Mouse (Mus musculus) CH12.LX (cell line): ENCODE measurements around the gene Gxylt1. TPM values are rescaled to one million over a fixed set of nuclear protein-coding genes. Genes with fewer than 3 reads are reported as not detected.
A peak's percentile ranks its signal among the peaks of the same experiment; 100 is the strongest.

Experiments
- DNase-seq: peaks from one replicate; pipeline ENCODE4 v3.0.0-alpha.2; 2013; ENCODE audit errors: extremely low read depth
- H3K27ac ChIP-seq: 2 replicates; pipeline ENCODE4 v1.5.1; 2012; ENCODE audit warnings: low read depth, mild to moderate bottlenecking, control low read depth, moderate library complexity; ENCODE audit not compliant: insufficient read depth
- H3K27me3 ChIP-seq: replicated peaks from 2 replicates; pipeline ENCODE3; 2012; ENCODE audit warnings: inconsistent platforms
- H3K36me3 ChIP-seq, 2 experiments: replicated peaks in 1 of 2; 2 replicates each; pipeline versions ENCODE3 to v1.6.1; 2012; ENCODE audit warnings: inconsistent platforms in 1 of 2, low read length in 1 of 2, mild to moderate bottlenecking in 1 of 2, mixed read lengths in 1 of 2, moderate library complexity in 1 of 2; ENCODE audit not compliant: control insufficient read depth in 1 of 2, insufficient read depth in 1 of 2
- H3K4me1 ChIP-seq, 2 experiments: 2 replicates each; pipeline ENCODE4 v1.6.1; 2012; ENCODE audit warnings: inconsistent platforms in 1 of 2, moderate library complexity in 1 of 2; ENCODE audit not compliant: insufficient read depth in 2 of 2, control insufficient read depth in 1 of 2
- H3K4me2 ChIP-seq: 2 replicates; pipeline ENCODE4 v1.6.1; 2012; ENCODE audit warnings: low read depth, mild to moderate bottlenecking, control low read depth; ENCODE audit not compliant: poor library complexity, insufficient read depth, severe bottlenecking
- H3K4me3 ChIP-seq, 3 experiments: fragments of 150-350 bp in 1 of 3; sonication (generic) in 1 of 3; replicated peaks in 1 of 3; 2 replicates each; pipeline versions ENCODE3 to v1.5.1; 2011 to 2012; ENCODE audit warnings: low read depth in 2 of 3, low read length in 2 of 3, mild to moderate bottlenecking in 2 of 3, moderate library complexity in 2 of 3, control low read depth in 1 of 3, improper control_type of control experiment in 1 of 3, inconsistent platforms in 1 of 3, mixed read lengths in 1 of 3; ENCODE audit not compliant: poor library complexity in 1 of 3
- H3K79me2 ChIP-seq: replicated peaks from 2 replicates; pipeline ENCODE4 v1.6.1; 2012; ENCODE audit warnings: mild to moderate bottlenecking, moderate library complexity; ENCODE audit not compliant: control insufficient read depth, poor library complexity, insufficient read depth, severe bottlenecking; ENCODE audit errors: extremely low read depth
- H3K9ac ChIP-seq: 2 replicates; pipeline ENCODE4 v1.6.1; 2012; ENCODE audit warnings: low read depth, mild to moderate bottlenecking, control low read depth, moderate library complexity; ENCODE audit not compliant: insufficient read depth
- H3K9me3 ChIP-seq: replicated peaks from 2 replicates; pipeline ENCODE3; 2012; ENCODE audit warnings: low read length, inconsistent platforms, mixed read lengths
- CHD1 ChIP-seq: IDR thresholded peaks from 2 replicates; pipeline ENCODE4 v1.6.1; 2012; ENCODE audit warnings: low read depth, low read length, improper control_type of control experiment, inconsistent platforms
- CTCF ChIP-seq, 2 experiments: IDR thresholded peaks in 1 of 2; conservative IDR thresholded peaks in 1 of 2; 2 replicates each; pipeline ENCODE4 v1.5.1; 2011 to 2012; ENCODE audit warnings: low read depth in 2 of 2, low read length in 2 of 2, improper control_type of control experiment in 1 of 2, inconsistent platforms in 1 of 2, mild to moderate bottlenecking in 1 of 2, moderate library complexity in 1 of 2
- ETS1 ChIP-seq: conservative IDR thresholded peaks from 2 replicates; pipeline ENCODE4 v1.6.1; 2012; ENCODE audit warnings: low read depth, mild to moderate bottlenecking, inconsistent platforms, low read length, improper control_type of control experiment, moderate library complexity
- GABPA ChIP-seq: IDR thresholded peaks from 2 replicates; pipeline ENCODE4 v1.6.1; 2012; ENCODE audit warnings: low read depth, low read length, improper control_type of control experiment, inconsistent platforms; ENCODE audit not compliant: insufficient replicate concordance
- IRF4 ChIP-seq: IDR thresholded peaks from 2 replicates; pipeline ENCODE4 v1.6.1; 2014; ENCODE audit warnings: low read depth, mild to moderate bottlenecking, inconsistent platforms, low read length, improper control_type of control experiment
- JUN ChIP-seq: IDR thresholded peaks from 2 replicates; pipeline ENCODE4 v1.6.1; 2011; ENCODE audit warnings: low read depth, mild to moderate bottlenecking, low read length, improper control_type of control experiment, moderate library complexity; ENCODE audit not compliant: insufficient read depth
- KAT2A ChIP-seq: IDR thresholded peaks from 2 replicates; pipeline ENCODE4 v1.6.1; 2012; ENCODE audit warnings: low read length, improper control_type of control experiment, inconsistent platforms; ENCODE audit not compliant: insufficient replicate concordance
- MAX ChIP-seq: IDR thresholded peaks from 2 replicates; pipeline ENCODE4 v1.6.1; 2011; ENCODE audit warnings: low read length, improper control_type of control experiment
- MXI1 ChIP-seq: IDR thresholded peaks from 2 replicates; pipeline ENCODE4 v1.6.1; 2011; ENCODE audit warnings: mild to moderate bottlenecking, low read depth, low read length, improper control_type of control experiment
- NRF1 ChIP-seq: IDR thresholded peaks from 2 replicates; pipeline ENCODE4 v1.6.1; 2014; ENCODE audit warnings: low read depth, mild to moderate bottlenecking, inconsistent platforms, low read length, improper control_type of control experiment, moderate library complexity
- PAX5 ChIP-seq: IDR thresholded peaks from 2 replicates; pipeline ENCODE4 v1.6.1; 2012; ENCODE audit warnings: low read length, inconsistent platforms, mixed read lengths
- POLR2A ChIP-seq: IDR thresholded peaks from 2 replicates; pipeline ENCODE4 v1.6.1; 2011; ENCODE audit warnings: low read depth, mild to moderate bottlenecking, improper control_type of control experiment, low read length
- RAD21 ChIP-seq: IDR thresholded peaks from 2 replicates; pipeline ENCODE4 v1.6.1; 2011; ENCODE audit warnings: low read depth, mild to moderate bottlenecking, low read length, improper control_type of control experiment, moderate library complexity
- RCOR1 ChIP-seq: conservative IDR thresholded peaks from 2 replicates; pipeline ENCODE4 v1.6.1; 2012; ENCODE audit warnings: low read depth, mild to moderate bottlenecking, inconsistent platforms, low read length, improper control_type of control experiment
- SMC3 ChIP-seq: IDR thresholded peaks from 2 replicates; pipeline ENCODE4 v1.6.1; 2011; ENCODE audit warnings: low read depth, low read length, improper control_type of control experiment
- TCF12 ChIP-seq: IDR thresholded peaks from 2 replicates; pipeline ENCODE4 v1.6.1; 2014; ENCODE audit warnings: low read depth, mild to moderate bottlenecking, inconsistent platforms, low read length, improper control_type of control experiment
- ZMIZ1 ChIP-seq: IDR thresholded peaks from 2 replicates; pipeline ENCODE4 v1.6.1; 2012; ENCODE audit warnings: low read depth, mild to moderate bottlenecking, inconsistent platforms, low read length, improper control_type of control experiment
- dilution Hi-C: fragments of 300-500 bp; cut with MboI; formaldehyde crosslinking; loops from 2 replicates; pipeline ENCODE4 v1.14.3; 2020; ENCODE audit warnings: low sequenced_read_pairs; ENCODE audit not compliant: extremely low pct_unique_long_range_greater_than_20kb, extremely low pct_ligation_motif_present
- in situ Hi-C: fragments of 300-500 bp; cut with MboI; formaldehyde crosslinking; loops from 3 replicates; pipeline ENCODE4 v1.14.3; 2019; ENCODE audit warnings: low sequenced_read_pairs, low pct_ligation_motif_present, low pct_unique_long_range_greater_than_20kb, mixed read lengths
- polyA plus RNA-seq: library from polyadenylated mRNA; unstranded; fragments of >175 nt; gene quantifications from 2 replicates; pipeline ENCODE4 v1.2.1, GENCODE M21; 2012; ENCODE audit warnings: low read depth; ENCODE audit not compliant: insufficient read length
- total RNA-seq, 2 experiments: library from RNA; depleted of rRNA; stranded (reverse); fragments of 300-350 nt in 1 of 2; fragments of >200 nt in 1 of 2; gene quantifications; 2 replicates each; pipeline ENCODE4 v1.2.3; 2012 to 2014

Gene Gxylt1
- total and polyA plus RNA-seq, 3 experiments, result 7.5 to 18.5 (median 9.5) TPM

DNA sequence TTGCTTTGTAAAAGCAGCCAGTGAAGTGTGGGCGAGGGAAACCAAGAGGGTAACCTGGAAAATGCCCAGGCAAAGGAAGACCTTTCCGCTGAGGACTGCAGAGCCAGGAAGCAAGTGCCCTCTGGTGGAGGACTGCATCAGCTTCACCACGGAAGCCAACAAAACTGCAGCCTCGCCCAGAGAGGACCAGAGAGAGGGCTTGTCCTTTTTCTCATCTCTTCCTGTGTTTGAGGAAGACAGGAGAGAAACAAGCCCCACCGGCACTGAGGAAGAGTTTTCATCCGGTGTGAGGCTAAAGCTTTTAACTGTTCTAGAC is 47.3 kb downstream of the Gxylt1 start:
- dilution Hi-C loops (no loop called here), in situ Hi-C loops (no loop called here)
- Histone ChIP-seq H3K9ac (no peak overlapping the region), H3K27ac (no peak overlapping the region), H3K79me2 (no peaks in the 10 kb centered on the region), H3K9me3 (no peaks in the 10 kb centered on the region), H3K4me1 (no peaks in the 10 kb centered on the region), H3K4me2 (no peak overlapping the region), H3K36me3 (no peaks in the 10 kb centered on the region), H3K27me3 (no peaks in the 10 kb centered on the region), H3K4me3 (no peak overlapping the region)
- TF ChIP-seq CTCF (conservative IDR thresholded peaks at IDR 0.05 in 1 of 2, IDR thresholded peaks at IDR 0.05 in 1 of 2; ENCODE audit: low read depth in 2 of 2, low read length in 2 of 2), result peak in 1 of 2 experiments; percentile 64; a peak in 2 of 4 replicates
- no peak for TF ChIP-seq PAX5
- TF ChIP-seq CHD1, result no peak
- TF ChIP-seq SMC3, result peak; percentile 52
- no peak for TF ChIP-seq KAT2A
- TF ChIP-seq IRF4, result no peak
- peak; percentile 54 for TF ChIP-seq RAD21
- TF ChIP-seq ETS1, result no peak
- DNase-seq, result peak; percentile 8

DNA sequence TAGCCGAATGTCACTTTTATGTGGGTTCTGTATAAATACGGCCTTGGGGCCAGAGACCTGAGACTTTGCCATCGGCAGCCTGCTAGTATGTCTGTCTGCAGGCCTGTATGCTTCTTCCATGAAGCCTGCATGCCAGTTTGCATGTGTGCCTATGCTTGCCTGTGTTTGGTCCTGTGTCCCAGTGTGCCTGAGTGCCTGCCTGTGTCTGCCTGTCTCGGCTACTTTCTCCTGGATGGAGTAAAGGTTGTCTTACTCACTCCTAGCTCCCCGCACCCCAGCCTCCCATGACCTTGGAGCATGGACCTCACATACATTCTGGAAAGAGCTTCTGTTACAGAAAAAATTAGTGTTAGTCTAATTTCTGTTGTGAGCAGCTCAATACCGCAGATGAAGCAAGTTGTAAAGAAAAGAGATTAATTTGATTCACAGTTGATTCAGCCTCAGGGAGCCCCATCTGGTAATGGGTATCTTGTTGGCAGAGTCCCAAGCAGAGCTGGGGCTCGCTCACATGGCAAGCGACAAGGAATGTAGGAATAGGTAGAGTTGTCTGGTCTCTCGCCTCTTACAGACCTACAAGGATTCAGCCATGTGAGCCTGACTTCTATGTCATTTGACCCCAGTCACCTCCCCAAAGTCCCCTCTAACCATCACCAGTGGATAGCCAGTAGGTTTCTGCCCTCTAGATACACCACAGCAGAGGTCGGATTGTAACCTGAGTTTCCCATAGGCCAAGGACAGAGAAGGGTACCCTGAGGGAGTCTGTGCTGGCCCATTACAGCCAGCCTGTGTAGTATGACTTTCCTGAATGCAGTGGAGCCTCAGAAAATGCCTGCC is 47.8 kb downstream of the Gxylt1 start:
- Histone ChIP-seq H3K79me2 (no peaks in the 10 kb centered on the region), H3K4me2 (no peak overlapping the region), H3K4me1 (no peaks in the 10 kb centered on the region), H3K9me3 (no peaks in the 10 kb centered on the region), H3K36me3 (no peaks in the 10 kb centered on the region)
- no peak for DNase-seq
- dilution Hi-C loops, result no loop called here
- no peak for TF ChIP-seq MAX
- no peak for TF ChIP-seq PAX5
- TF ChIP-seq MXI1, result no peak
- TF ChIP-seq ZMIZ1, result no peak
- no peak for TF ChIP-seq RCOR1
- no peak for TF ChIP-seq NRF1
- TF ChIP-seq KAT2A, result no peak
- no peak for TF ChIP-seq JUN
- TF ChIP-seq TCF12, result no peak
- TF ChIP-seq POLR2A, result no peak
- TF ChIP-seq GABPA, result no peak
- TF ChIP-seq, all 38 proteins: peak for 0
- in situ Hi-C loops, result no loop called here
- Histone ChIP-seq H3K27me3 (no peaks in the 10 kb centered on the region), H3K9ac (no peak overlapping the region), H3K27ac (no peak overlapping the region), H3K4me3 (no peak overlapping the region)
